Mouse (Mus musculus) cerebral cortex, adult 2 months (tissue): ENCODE results near the gene RPS10-NUDT3.

Experiments
- WGBS: fragments of 180-500 bp; shearing (Covaris S2); methylation state at CpG from one replicate; pipeline ENCODE4 v1.1.7; 2018; 5-methylcytosine and 5-hydroxymethylcytosine counted together

RPS10-NUDT3 gene

GRCm38 (mm10) chr17:27554062-27554960 lies 80.7 kb downstream of the RPS10-NUDT3 start:
- WGBS: 83% methylated on average over 20 of the region's 20 CpGs

- WGBS: 70% methylated on average over 23 of the region's 23 CpGs
Observed at GRCm38 (mm10) chr17:27552215-27553201, 82.5 kb downstream of the RPS10-NUDT3 start.

DNA sequence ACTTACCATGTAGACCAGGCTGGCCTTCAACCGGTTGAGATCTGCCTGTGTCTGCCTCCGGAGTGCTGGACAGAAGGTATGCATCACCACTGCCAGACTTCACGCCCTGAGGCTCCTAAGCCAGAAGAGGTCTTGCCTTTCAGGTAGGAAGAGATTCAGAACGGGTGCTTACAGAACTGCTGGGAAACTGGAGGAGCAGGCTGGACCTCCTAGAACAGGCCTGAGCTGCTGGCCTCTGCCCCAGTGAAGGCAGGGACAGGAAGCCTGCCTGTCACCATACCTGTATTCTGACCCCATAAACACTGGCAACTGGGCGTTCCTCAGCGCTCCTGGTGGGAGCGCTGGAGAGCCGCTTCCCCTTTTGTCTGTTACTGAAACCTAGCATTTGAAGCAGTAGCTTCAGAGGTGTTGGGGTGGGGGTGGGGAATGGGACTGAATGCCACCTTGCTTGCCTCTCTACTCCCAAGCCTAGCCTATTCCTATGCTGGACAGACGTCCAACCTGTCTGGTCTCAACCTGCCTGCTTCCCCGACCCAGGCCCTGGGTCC lies 83.6 kb downstream of the RPS10-NUDT3 start:
- 85% methylated on average over 10 of the region's 10 CpGs for WGBS

- 72% methylated on average over 8 of the region's 8 CpGs for WGBS
Observed at GRCm38 (mm10) chr17:27549234-27549633, 85.8 kb downstream of the RPS10-NUDT3 start.

DNA sequence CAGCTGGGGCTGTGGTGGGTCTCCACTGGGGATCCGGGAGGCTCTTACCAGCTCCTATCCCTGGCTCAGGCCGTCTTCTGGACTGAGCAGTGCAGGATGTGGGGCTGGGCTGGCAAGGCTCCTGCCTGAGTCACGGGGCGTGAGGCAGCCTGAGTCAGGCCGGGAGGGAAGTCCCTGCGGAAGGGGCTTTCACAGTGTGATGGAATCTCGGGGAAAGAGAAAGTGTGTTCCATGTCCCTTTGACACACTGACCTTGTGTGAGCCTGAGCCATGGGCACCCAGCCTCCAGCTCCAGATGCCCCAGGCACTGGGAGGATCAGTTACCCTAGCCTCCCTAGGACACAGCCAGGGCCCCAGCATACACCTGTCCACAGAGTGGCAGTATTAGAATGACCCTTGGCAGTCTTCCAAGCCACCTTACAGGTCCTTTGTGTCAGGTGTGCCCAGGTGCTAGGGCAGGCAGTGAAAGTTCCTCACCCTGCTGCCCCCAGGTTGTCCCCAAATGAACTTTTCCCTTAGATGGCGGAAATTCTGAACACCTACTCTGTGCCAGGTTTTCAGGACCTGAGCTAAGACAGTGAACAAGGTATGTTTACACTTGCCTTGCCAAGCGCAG lies 87.7 kb downstream of the RPS10-NUDT3 start:
- WGBS: 80% methylated on average over 9 of the region's 9 CpGs

DNA sequence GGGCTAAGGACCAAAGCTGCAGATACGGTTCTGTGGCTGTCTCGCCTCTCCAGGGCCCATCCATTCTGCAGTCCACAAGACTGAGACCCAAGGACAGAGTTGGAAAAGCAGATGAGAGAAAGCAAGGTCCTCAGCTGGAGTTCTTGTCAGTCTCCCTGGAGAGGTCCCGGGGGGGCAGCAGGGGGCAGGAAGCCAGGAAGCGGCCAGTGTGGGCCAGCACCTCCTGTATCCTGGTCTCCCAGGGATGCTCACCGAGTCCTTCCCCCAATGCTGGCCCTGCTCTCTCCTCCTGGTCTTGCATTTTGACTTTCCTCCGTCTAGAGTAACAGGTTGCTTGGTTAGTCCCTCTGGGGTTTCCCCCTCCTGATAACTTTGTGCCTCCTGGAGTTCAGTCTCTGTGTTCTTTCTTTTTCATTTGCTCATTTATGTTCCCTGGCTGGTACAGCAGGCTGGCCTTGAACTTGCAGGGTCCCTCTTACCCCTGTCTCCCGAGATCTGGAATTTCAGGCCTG lies 88.4 kb downstream of the RPS10-NUDT3 start:
- WGBS: 84% methylated on average over 7 of the region's 7 CpGs

DNA sequence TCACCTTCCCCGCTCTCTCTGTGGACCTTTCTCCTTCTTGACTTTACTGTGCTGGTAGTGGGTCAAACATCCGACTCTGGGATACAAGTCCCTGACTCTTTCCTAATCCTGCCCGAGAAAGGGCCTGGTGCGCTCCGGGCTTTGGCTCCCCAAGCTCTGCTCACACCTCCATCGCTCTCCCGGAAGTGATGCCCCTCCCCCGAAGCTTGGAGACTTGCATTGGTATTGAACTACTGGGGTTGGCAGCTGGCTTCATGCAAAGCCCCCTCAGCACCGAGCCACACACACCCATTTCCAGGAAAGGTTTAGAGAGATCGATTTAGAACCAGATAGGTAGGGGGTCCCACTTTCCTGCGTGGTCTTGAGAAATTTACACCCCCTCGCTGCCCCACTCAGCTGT lies 89.0 kb downstream of the RPS10-NUDT3 start:
- WGBS: 70% methylated on average over 12 of the region's 12 CpGs

GRCm38 (mm10) chr17:27544551-27544950 lies 90.5 kb downstream of the RPS10-NUDT3 start:
- WGBS: 45% methylated on average over 11 of the region's 11 CpGs

- 87% methylated on average over 3 of the region's 3 CpGs for WGBS
Observed at GRCm38 (mm10) chr17:27541984-27542383, 93.0 kb downstream of the RPS10-NUDT3 start.

DNA sequence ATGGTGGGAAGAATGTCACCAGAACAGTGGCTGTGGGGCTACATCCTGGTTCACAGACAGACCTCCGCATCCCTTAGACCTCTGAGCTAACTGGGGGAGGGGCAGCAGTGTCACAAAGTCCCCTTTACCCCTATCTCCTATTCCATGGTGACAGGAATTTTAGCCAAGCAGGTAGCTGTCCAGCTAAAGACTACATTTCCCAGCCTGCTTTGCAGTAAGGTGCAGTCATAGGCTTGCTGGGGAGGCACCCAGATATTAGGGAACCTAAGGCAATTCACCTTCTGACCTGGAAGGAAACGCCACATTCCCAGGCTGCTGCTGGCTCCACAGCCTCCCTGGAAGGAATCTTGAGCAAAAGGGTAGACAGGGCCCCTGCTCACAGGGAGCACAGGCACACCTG lies 93.8 kb downstream of the RPS10-NUDT3 start:
- WGBS: 87% methylated on average over 2 of the region's 2 CpGs

GRCm38 (mm10) chr17:27534718-27535117 lies 100.3 kb downstream of the RPS10-NUDT3 start:
- 4% methylated on average over 10 of the region's 10 CpGs for WGBS

GRCm38 (mm10) chr17:27533354-27533753 lies 101.7 kb downstream of the RPS10-NUDT3 start:
- 81% methylated on average over 3 of the region's 3 CpGs for WGBS

DNA sequence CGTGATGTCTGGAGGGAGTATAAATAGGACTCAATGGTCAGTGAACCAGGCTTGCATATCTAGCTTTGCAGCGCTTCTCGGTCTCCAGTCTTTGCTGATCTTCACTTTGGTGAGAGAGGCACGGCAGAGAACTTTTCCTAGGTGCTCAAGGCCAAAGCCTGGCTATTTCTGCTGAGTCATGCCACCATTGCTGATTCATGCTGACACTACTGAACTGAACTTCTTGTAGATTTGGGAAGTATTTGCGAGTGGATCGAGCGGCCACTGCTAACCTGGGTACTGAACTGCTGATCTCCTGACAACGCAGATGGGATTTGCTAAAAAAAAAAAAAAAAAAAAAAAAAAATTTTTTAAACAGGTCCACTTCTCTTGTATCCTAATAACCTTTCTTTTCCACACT lies 102.9 kb downstream of the RPS10-NUDT3 start:
- WGBS: 93% methylated on average over 8 of the region's 8 CpGs
